26 mouse cellular contexts compared by ENCODE assay signal in the genomic region with DNA sequence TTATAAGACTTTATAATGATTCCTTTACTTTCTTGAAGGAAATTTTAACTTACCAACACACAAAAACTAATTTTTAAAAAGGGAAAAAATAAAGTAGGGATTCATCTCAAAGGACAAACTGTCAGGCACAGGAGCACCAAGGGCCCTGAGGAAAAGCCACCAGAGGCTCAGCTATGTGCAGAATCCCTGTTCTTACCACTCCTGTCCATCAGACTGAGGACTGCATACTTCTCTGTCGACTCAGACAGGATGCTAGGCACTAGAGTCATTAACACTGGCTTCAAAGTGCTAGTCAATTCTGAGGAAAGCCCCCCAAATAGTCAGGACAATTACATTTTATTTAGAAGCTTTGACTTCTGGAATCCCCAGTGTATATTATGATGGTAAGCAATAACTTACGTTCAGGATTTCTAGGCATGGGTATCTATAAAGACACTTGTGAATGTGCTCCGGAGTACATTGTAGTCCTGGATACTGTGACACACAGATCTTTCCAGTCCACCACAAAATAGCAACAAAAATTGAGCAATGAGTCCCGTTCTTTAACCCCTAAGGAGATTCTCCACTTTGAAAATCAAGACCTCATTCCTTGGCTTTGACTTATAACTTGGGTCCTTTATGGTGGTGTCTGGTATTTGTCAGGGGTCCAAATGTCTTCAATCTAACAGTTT.
"Had no signal": no experiment of that assay in that cellular context is flagged by ENCODE, and none has a peak within 500 bp of the region (broad histone marks: within the 10 kb centered on the region; RNA-seq: fewer than 3 reads in every experiment).

No protein-coding gene starts in this region.

- H3K9ac ChIP-seq: heart, embryonic 12.5 days; hindbrain, embryonic 12.5 days; hindbrain, embryonic 14.5 days; intestine, embryonic 15.5 days; limb, embryonic 13.5 days; limb, embryonic 15.5 days had no signal

- H3K27ac ChIP-seq: heart, embryonic 10.5 days; hindbrain, embryonic 10.5 days; hindbrain, embryonic 12.5 days; hindbrain, embryonic 14.5 days; intestine, embryonic 15.5 days; limb, embryonic 13.5 days; limb, embryonic 15.5 days had no signal

- H3K4me3 ChIP-seq: gastrocnemius, adult 2 months; heart, embryonic 10.5 days; heart, embryonic 12.5 days; hindbrain, embryonic 10.5 days; hindbrain, embryonic 12.5 days; intestine, embryonic 15.5 days; layer of hippocampus, adult 2 months; limb, embryonic 13.5 days; limb, embryonic 15.5 days had no signal

- H3K27me3 ChIP-seq: heart, embryonic 12.5 days; hindbrain, embryonic 12.5 days; intestine, embryonic 15.5 days; limb, embryonic 13.5 days; limb, embryonic 15.5 days had no signal

- H3K4me2 ChIP-seq: heart, embryonic 12.5 days; hindbrain, embryonic 12.5 days; hindbrain, embryonic 14.5 days; intestine, embryonic 15.5 days; limb, embryonic 13.5 days; limb, embryonic 15.5 days had no signal

- ATAC-seq: hindbrain, embryonic 16.5 days; inflammation-experienced regulatory T-cells, adult 6 months; intestine, embryonic 15.5 days; intestine, postnatal 0 days had no signal

- H3K36me3 ChIP-seq: heart, embryonic 10.5 days; heart, embryonic 12.5 days; hindbrain, embryonic 10.5 days; hindbrain, embryonic 12.5 days; intestine, embryonic 15.5 days; limb, embryonic 13.5 days; limb, embryonic 15.5 days had no signal

- H3K9me3 ChIP-seq: heart, embryonic 10.5 days; heart, embryonic 12.5 days; hindbrain, embryonic 10.5 days; hindbrain, embryonic 12.5 days; intestine, embryonic 15.5 days; limb, embryonic 13.5 days; limb, embryonic 15.5 days had no signal

- H3K4me1 ChIP-seq: intestine, embryonic 15.5 days; limb, embryonic 15.5 days had no signal

- DNase-seq: gastrocnemius, adult 2 months; gastrocnemius, postnatal 10 days; gastrocnemius, postnatal 25 days; heart, adult 18-20 months; heart, postnatal 10 days; heart, postnatal 4 days; kidney, adult 18-20 months; kidney, adult 8-10 months; kidney, postnatal 10 days; kidney, postnatal 25 days; kidney, postnatal 4 days; layer of hippocampus, adult 9-11 months; layer of hippocampus, postnatal 36 days; left cerebral cortex, postnatal 4 days had no signal
